Mouse (Mus musculus) spleen, adult 2 months (tissue): Measurements from ENCODE around the gene Babam2.

Experiments used
- CTCF ChIP-seq: fragments of 200-500 bp; IDR thresholded peaks from 2 replicates; pipeline ENCODE4 v1.5.1; 2011; ENCODE audit warnings: mild to moderate bottlenecking, inconsistent platforms; ENCODE audit not compliant: insufficient read depth, insufficient read length, insufficient replicate concordance; ENCODE audit errors: extremely low read depth
- POLR2A ChIP-seq: fragments of 200-500 bp; IDR thresholded peaks from 2 replicates; pipeline ENCODE4 v1.6.1; 2011; ENCODE audit warnings: low read depth, low read length, inconsistent platforms

- TF ChIP-seq CTCF (peak; percentile 15; the same call in 1 of the 2 replicates), POLR2A (no peak)
Observed at GRCm38 (mm10) chr5:31709389-31709788, 11.9 kb downstream of the Babam2 start.
